Mouse (Mus musculus): ENCODE results near the gene Gm21497. TPM values are rescaled to one million over a fixed set of nuclear protein-coding genes. Genes with fewer than 3 reads are reported as not detected.
"Not testable (repeated sequence)": the region's sequence is repeated elsewhere in the genome, so short reads cannot be mapped to it uniquely, and the experiment has no call there.

Gm21497 gene
- not detected for total RNA-seq (2021)
- long read RNA-seq: 0 reads

DNA sequence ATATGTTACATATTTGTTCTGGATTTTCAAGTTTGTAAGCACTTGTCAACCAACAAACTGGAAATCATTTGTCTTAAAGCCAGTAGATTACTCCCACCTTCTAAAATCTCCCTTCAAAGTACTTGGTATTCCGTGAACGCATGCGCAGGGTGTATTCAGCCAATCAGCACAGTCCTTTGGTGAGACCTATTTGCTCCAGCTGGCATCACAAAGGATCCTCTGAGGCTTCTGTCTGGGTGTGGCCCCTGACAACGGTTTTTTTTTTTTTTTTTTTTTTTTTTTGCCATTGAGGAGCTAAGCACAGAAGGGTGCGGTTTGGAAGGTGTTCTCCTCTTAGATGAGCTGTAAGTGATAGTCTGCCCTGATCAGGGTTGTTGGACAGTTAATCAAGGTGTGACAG lies at the start of gene Gm21497:
Gene Gm21497 (plus strand): TSS at position 301 of the 400 bp plus-strand sequence.
- DNase-seq (ENCODE audit: low spot score in 2 of 2): not testable (repeated sequence)

Measured in layer of hippocampus, postnatal 10 days (tissue).